Mouse (Mus musculus) intestine, postnatal 0 days (tissue): ENCODE results near the gene Gm28729. TPM values are rescaled to one million over a fixed set of nuclear protein-coding genes. Genes with fewer than 3 reads are reported as not detected.
"Not testable (repeated sequence)": the region's sequence is repeated elsewhere in the genome, so short reads cannot be mapped to it uniquely, and the experiment has no call there.

Source experiments
- ATAC-seq: fragments of 200-750 bp; cut with Nextera tagmentation; 2 replicates; pipeline ENCODE4 v1.8.0; 2017; ENCODE audit warnings: mild to moderate bottlenecking, moderate TSS enrichment, moderate library complexity
- H3K27ac ChIP-seq: fragments of 300-500 bp; sonication (generic); 2 replicates; pipeline ENCODE4 v1.5.1; 2014; ENCODE audit warnings: mild to moderate bottlenecking, low read depth, low read length, moderate library complexity
- H3K27me3 ChIP-seq: fragments of 300-500 bp; sonication (generic); replicated peaks from 2 replicates; pipeline ENCODE4 v1.6.1; 2014; ENCODE audit warnings: low read length, mixed read lengths; ENCODE audit not compliant: control insufficient read depth, insufficient read depth
- H3K36me3 ChIP-seq: fragments of 300-500 bp; sonication (generic); 2 replicates; pipeline ENCODE4 v1.6.1; 2014; ENCODE audit warnings: mild to moderate bottlenecking, moderate library complexity; ENCODE audit not compliant: control insufficient read depth, insufficient read depth
- H3K4me1 ChIP-seq: fragments of 300-500 bp; sonication (generic); replicated peaks from 2 replicates; pipeline ENCODE4 v1.6.1; 2014; ENCODE audit warnings: antibody characterized with exemption, low read length, mixed read lengths; ENCODE audit not compliant: control insufficient read depth, insufficient read depth
- H3K4me2 ChIP-seq: fragments of 300-500 bp; sonication (generic); replicated peaks from 2 replicates; pipeline ENCODE4 v1.6.1; 2014; ENCODE audit warnings: low read depth, mild to moderate bottlenecking, moderate library complexity
- H3K4me3 ChIP-seq: fragments of 300-500 bp; sonication (generic); 2 replicates; pipeline ENCODE4 v1.5.1; 2014; ENCODE audit warnings: low read depth, low read length
- H3K9ac ChIP-seq: fragments of 300-500 bp; sonication (generic); 2 replicates; pipeline ENCODE4 v1.6.1; 2014; ENCODE audit warnings: mild to moderate bottlenecking, low read depth, low read length
- H3K9me3 ChIP-seq: fragments of 300-500 bp; sonication (generic); 2 replicates; pipeline ENCODE4 v1.6.1; 2016; ENCODE audit warnings: mixed run types; ENCODE audit not compliant: control insufficient read depth
- CTCF ChIP-seq: sonication (generic); IDR thresholded peaks from 2 replicates; pipeline ENCODE4 v1.5.1; 2016; ENCODE audit warnings: low read depth, mild to moderate bottlenecking, control low read depth, antibody characterized with exemption, moderate library complexity
- WGBS: fragments of 180-500 bp; shearing (Covaris S2); extraction: QIAGEN DNeasy Blood & Tissue Kit; methylation state at CpG from one replicate; pipeline ENCODE4 v1.1.7; 2014; 5-methylcytosine and 5-hydroxymethylcytosine counted together
- polyA plus RNA-seq: library from polyadenylated mRNA; unstranded; fragments of >200 nt; fragmentation: Nextera tagmentation; extraction: Ambion mirVana; gene quantifications from 2 replicates; pipeline ENCODE4 v1.2.1, GENCODE M21; 2015

The Gm28729 gene
- polyA plus RNA-seq, 1 experiment from 2014 or later, result not detected

- no peaks in the 10 kb centered on the region for H3K4me1 ChIP-seq
- H3K27ac ChIP-seq, result no peak overlapping the region
- no peaks in the 10 kb centered on the region for H3K27me3 ChIP-seq
- H3K9ac ChIP-seq, result no peak overlapping the region
- H3K36me3 ChIP-seq, result no peaks in the 10 kb centered on the region
- no peak overlapping the region for H3K4me2 ChIP-seq
- TF ChIP-seq CTCF, result no peak
- H3K4me3 ChIP-seq, result no peak overlapping the region
- H3K9me3 ChIP-seq, result no peaks in the 10 kb centered on the region
- 55% methylated on average over 6 of the region's 6 CpGs for WGBS
- peak; percentile 36 for ATAC-seq
These were observed 22.0 kb downstream of the Gm28729 start for GRCm38 (mm10) chr9:96502856-96503610.

GRCm38 (mm10) chr9:96501217-96501616 lies 23.8 kb downstream of the Gm28729 start:
- TF ChIP-seq CTCF, result no peak
- H3K27ac ChIP-seq, result no peak overlapping the region
- no peaks in the 10 kb centered on the region for H3K27me3 ChIP-seq
- no peaks in the 10 kb centered on the region for H3K4me1 ChIP-seq
- no peak overlapping the region for H3K4me2 ChIP-seq
- WGBS, result 49% methylated on average over 7 of the region's 7 CpGs
- no peak overlapping the region for H3K9ac ChIP-seq
- H3K36me3 ChIP-seq, result no peaks in the 10 kb centered on the region
- H3K9me3 ChIP-seq, result no peaks in the 10 kb centered on the region
- ATAC-seq, result no peak
- H3K4me3 ChIP-seq, result no peak overlapping the region

DNA sequence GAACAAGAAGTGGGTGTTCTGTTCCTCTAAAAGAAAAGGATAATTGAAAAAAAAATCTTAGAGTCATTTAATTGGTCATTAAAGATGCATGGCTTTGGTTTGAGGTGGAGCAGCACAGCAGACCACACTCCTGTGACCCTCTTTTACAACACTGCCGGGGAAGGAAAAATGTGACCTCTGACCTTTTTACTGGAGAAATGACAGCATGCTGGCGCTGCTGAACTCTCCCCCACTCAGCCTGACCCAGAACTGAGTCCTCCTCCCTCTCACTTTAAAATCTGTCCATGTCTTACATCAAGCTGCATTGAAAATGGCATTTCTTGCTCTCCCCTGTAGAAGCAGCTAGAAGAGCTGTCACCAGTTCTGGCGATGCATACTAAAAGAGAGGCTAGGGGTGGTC lies 31.9 kb downstream of the Gm28729 start:
- Histone ChIP-seq H3K27ac (no peak overlapping the region), H3K4me2 (peak overlapping the region; percentile 48; the same call in 1 of the 2 replicates), H3K4me3 (no peak overlapping the region), H3K36me3 (no peaks in the 10 kb centered on the region), H3K27me3 (no peaks in the 10 kb centered on the region), H3K4me1 (0 out of 2 replicates have a peak, but pooled peaks cover 3% of the 10 kb centered on the region), H3K9ac (no peak overlapping the region), H3K9me3 (no peaks in the 10 kb centered on the region)
- ATAC-seq, result peak; percentile 25; the same call in 1 of the 2 replicates
- 26% methylated on average over 3 of the region's 3 CpGs for WGBS
- no peak for TF ChIP-seq CTCF

DNA sequence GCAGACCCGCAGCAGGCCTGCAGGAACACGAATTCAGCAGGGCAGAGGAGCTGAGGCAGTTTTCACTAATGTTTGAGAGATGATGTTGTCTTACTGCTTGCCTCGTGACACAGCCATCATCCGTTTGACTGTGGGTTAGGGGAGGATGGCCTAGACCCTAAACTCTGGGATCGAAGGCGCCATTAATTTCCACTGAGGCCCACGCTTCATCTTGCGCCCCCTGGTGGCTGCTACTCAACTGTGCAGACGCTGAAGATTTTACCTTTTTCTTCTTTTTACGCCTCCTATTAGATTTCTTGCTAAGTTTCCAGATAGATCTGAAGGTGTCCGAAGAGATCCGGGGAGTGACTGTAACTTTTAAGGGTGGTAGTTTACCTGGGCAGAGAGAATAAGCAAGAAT lies 33.3 kb downstream of the Gm28729 start:
- no peak for ATAC-seq
- Histone ChIP-seq H3K4me2 (no peak overlapping the region), H3K27ac (no peak overlapping the region), H3K4me3 (no peak overlapping the region), H3K27me3 (no peaks in the 10 kb centered on the region), H3K4me1 (0 out of 2 replicates have a peak, but pooled peaks cover 3% of the 10 kb centered on the region), H3K9ac (no peak overlapping the region), H3K9me3 (no peaks in the 10 kb centered on the region), H3K36me3 (no peaks in the 10 kb centered on the region)
- 43% methylated on average over 12 of the region's 12 CpGs for WGBS
- TF ChIP-seq CTCF, result peak; percentile 84

GRCm38 (mm10) chr9:96487869-96488268 lies 37.2 kb downstream of the Gm28729 start:
- H3K9me3 ChIP-seq, H3K36me3 ChIP-seq, ATAC-seq, H3K4me2 ChIP-seq, H3K27me3 ChIP-seq, H3K27ac ChIP-seq, H3K4me3 ChIP-seq, H3K4me1 ChIP-seq, H3K9ac ChIP-seq: not testable (repeated sequence)
- 95% methylated on average over 5 of the region's 5 CpGs for WGBS

- no peak overlapping the region for H3K4me3 ChIP-seq
- H3K9me3 ChIP-seq, result no peaks in the 10 kb centered on the region
- H3K4me2 ChIP-seq, result no peak overlapping the region
- no peak for TF ChIP-seq CTCF
- H3K27ac ChIP-seq, result no peak overlapping the region
- H3K27me3 ChIP-seq, result no peaks in the 10 kb centered on the region; the same call in 1 of the 2 replicates
- ATAC-seq, result no peak
- WGBS, result 60% methylated on average over 2 of the region's 2 CpGs
- no peaks in the 10 kb centered on the region for H3K4me1 ChIP-seq
- H3K9ac ChIP-seq, result no peak overlapping the region
- no peaks in the 10 kb centered on the region for H3K36me3 ChIP-seq
These were observed 41.4 kb downstream of the Gm28729 start for GRCm38 (mm10) chr9:96483648-96484047.
